Mouse (Mus musculus) cerebellum, adult 11-12 months (tissue): ENCODE results near the gene Tspan3.

Experiments used
- DNase-seq: peaks from one replicate; pipeline ENCODE4 v3.0.0; 2022

Tspan3 gene

DNA sequence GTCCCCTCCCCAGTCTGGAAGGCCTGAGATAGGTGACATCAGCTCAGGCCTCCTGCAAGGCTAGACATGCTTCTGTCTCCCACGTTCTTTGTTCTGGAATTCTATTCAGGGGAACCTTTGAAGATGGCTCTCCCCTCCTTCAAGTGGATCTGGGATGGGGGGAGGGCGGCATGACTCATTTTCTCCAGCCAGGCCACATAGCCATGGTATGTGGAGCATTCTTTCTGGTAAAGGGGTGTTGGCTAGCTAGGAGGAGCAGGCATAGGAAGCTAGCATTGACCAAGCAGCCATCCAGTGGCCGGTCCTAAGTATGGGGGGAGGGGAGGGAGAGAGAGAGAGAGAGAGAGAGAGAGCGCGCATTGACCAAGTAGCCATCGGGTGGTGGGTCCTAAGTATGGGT is 57.8 kb downstream of the Tspan3 start:
- no peak for DNase-seq

DNA sequence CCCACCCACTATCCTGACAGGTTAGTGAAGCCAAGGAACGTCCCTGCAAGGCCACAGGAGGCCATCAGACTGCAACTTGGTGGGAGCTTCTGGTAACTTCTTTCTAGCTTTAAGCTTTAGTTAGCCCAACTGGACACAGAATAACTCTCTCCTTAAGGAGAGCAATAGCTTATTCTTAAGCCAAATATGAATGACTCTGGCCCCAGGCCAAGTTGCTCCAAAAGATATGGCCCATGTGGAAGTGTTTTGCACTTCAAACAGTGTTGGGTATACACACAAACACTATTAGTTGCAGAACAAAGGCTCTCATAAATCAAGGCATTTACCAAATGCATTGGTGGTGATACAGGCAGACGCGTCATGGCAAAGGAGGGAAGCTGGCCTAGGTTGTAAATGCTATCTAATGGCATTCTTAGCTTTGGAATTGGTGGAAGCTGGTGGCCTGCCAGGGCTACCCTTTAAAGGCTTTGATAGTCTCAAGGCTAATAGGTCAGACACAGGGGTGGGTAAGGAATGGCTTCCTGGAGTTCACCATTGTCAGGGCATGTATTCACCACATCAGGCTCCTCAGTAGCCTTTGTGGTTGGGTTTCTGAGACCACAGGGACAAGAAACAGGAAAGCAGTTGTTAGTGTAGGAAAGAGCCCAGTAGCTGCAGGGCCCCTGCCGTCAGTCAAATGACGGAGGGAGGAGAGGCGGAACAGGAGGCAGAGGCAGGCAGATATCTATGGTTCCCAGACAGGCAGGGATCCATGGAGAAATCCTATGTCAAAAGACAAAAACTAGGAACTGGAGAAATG is 58.8 kb downstream of the Tspan3 start:
- DNase-seq: no peak

DNA sequence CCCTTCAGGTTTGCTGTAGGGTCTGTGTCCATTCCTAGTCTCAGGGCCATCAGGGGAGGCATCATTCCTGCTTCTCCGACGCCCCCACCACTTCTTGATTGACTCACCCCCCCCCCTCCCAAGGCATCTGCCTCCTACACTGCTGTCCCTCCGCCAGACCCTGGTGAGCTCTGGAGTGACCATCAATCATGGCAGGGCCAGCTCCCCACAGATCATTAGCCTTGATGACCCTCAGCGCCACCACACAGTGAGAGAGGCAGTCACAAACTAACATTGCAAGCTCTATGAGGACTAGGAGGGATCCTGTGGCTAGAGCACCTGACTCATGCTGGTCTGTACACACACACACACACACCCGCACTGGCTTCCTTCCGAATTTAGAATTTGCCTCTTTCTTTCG is 60.4 kb downstream of the Tspan3 start:
- no peak for DNase-seq

DNA sequence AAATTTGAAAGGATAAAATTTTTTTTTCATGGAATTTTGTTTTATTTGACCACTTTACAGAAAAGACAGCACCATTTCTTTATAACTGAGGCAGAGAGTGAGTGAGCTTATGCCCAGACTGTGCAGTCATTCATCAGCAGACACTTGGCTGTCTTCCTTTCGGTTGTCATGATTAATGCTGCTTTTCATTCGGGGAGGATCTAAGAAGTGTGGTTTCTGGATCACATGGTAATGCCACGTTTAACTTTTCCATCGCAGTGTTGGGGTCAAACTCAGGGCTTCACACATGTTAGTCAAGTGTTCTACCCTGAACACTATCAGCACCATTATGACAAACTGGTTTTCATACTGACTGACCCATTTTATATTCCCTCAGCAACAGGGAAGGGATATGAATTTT is 64.3 kb downstream of the Tspan3 start:
- DNase-seq: no peak

DNA sequence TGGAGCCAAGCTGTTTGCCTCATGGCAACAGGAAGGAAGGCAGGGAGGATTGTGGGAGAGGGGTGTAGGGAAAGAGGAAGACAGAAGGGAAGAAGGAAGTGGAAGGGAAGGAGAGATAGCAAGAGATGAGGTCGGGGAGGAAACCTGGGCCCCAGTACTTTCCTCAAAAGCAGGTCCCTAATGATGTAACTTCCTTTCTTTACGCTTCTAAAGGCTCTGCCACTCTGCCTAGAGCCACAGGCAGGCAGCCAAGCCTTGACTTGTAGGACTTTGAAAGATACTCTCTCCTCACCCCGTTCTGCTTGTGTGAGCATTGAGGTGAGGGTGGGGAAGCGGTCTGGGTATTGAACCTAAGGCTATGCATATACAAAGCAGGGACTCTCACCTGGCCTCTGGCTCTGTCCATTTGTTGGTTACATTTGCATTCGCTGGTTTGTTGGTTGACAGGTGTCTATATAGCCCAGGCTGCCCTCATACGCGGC is 65.2 kb downstream of the Tspan3 start:
- DNase-seq: no peak

DNA sequence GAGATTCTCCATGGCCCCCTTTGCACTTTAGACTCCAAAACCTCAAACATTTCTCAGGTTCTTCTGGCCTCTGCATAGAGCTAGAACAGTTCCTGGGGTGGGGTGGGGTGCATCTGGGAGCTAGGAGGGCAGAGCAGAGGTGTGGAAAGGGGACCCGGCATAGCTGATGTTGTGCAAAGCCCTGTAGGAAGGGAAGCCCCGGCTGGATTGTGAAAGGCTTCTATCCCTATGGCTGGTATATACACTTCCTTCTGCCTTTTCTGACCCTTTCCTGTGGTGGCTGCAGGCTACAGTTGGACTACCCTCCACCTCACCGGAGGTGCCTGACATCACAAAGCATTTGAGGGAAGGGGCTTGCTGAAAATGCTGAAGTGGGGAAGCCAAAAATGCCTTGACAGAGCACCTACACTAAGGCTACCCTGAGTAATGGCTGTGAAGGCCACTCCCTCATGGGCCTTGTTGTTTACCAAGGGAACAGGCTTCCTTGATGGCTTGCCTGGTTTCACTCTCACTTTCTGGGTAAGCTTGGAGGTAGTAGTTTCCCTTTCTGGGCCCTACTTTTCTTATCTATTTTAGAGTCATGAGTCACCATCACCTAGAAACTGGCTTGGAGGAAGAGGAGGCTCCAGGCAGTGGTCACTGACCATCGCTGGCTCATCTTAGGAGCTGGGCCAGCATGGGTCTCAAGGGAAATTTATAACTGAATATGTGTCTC is 67.5 kb downstream of the Tspan3 start:
- no peak for DNase-seq

DNA sequence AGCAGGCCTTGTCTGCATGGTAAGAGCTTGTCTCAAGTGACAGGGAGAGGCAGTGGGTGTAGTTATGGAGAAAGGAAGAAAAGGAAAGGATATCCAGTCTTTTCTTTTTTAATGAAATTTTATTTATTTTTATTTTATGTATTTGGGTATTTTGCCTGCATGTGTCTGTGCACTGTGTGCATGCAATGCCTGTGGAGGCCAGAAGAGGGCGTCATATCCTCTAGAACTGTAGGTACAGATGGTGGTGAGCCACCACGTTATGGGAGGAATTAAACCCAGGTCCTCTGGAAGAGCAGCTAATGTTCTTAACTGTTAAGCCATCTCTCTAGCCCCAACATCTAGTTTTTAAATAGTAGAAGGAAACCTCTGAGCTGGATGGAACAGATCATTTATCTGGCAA is 73.2 kb downstream of the Tspan3 start:
- no peak for DNase-seq

DNA sequence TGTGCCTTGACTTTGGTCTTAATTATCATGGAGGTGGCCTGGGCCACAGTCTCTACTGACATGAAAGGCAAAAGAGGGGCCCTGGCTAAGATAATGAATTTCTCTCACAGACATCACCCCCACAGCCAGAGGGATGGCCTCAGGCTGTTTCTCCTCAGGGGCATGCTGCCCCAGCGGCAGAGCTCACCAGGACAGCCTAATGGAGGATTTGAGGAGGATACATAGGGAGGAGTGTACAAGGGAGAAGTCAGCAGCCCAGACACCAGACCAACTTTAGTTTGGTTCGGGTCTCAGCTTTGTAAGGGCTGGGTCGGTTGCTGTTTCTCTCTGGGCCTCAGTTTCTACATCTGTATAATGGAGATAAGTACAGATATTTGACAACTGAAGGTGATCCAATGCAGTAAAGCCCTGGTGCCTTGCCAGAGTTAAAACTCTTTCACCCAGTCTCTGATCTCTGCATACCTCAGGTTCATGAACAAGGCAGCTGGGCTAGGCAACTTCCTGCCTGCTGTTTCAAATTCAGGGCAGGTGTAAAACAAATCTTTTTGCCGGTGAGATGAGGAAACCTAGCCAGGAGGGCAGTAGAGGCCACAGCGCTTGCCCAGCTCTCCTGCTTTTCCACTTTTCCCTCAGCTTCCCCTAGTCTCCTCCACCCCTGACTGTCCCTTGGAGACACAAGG is 74.6 kb downstream of the Tspan3 start:
- DNase-seq: no peak

DNA sequence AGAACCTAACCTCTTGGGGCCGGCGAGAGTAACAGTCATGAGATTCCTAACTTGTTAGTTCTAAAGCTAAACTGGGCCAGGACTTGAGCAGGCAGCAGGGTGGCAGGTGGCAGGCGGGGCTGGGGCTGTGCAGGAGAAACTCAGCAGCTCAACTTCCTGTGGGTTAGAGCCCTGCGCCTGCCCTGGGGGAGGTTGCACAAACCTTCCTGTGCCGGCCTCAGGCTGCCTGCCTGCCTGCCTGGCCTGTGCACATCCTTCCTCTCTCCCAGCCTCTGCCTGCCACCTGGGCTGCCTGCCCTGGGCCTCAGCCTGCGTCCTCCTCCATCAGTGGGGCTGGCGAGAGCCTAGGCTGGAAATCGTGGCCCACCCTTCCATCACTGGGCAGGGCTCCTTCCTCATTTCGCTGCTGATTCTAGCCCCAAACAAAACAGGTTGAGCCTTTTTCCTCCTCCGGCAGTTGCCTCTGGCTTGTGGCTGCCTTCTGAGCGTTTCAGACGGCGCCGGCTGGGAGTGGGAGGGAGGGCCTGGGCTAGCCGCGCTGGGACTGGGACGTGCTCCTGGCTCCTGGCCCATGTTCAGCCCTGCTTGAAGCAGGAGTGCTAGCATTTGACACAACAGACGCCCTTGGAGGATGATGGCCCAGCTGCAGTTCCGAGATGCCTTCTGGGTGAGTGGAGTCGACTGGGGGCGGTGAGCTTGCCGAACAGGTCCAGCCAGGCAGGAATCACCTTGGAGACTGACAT is 75.3 kb downstream of the Tspan3 start, which contains the start of gene Pstpip1:
Pstpip1 (plus strand) TSS at position 185 of the 743 bp plus-strand sequence.
- peak; percentile 29 for DNase-seq

DNA sequence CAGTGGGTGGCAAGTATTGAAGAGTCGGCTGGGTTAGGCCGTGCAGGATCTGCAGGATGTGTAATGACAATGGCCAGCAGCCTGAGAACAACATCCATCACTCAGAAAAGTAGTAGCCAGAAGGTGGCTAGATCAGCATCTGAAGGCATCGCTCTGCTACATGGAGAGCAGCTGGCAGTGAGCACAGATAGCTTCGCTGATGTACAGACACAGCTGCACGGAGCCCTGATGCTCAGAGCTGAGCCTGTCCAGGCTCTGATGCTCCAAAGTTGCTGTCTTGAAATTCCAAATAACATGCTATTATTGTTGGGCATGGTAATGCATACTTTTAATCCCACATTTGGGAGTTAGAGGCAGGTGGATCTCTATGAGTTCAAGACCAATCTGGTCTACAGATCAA is 78.8 kb downstream of the Tspan3 start:
- DNase-seq: no peak
